Mouse (Mus musculus) embryo, embryonic 11.5 days (tissue): ENCODE results near the gene Cbl.
A peak's percentile ranks its signal among the peaks of the same experiment; 100 is the strongest.

Experiments used
- DNase-seq: peaks from one replicate; pipeline ENCODE4 v3.0.0-alpha.2; 2012; ENCODE audit warnings: low read depth, low spot score

Gene Cbl

DNA sequence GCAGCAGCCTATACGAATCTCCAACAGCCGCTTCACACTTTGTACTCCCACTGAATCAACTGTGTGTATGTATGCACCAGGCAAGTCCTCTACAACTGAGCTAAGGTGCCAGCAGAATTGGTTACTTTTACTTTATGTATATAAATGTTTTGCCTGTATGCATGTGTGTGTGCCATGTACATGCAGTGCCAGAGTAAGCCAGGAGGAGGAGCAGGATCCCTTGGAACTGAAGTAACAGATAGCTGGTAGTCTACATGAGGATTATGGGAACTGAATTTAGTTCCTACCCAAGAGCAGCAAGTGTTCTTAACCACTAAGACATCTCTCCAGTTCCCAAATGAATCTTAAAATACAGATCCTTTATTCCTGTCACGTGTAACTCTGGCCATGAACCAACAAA is 51.6 kb downstream of the Cbl start:
- DNase-seq = no peak

DNA sequence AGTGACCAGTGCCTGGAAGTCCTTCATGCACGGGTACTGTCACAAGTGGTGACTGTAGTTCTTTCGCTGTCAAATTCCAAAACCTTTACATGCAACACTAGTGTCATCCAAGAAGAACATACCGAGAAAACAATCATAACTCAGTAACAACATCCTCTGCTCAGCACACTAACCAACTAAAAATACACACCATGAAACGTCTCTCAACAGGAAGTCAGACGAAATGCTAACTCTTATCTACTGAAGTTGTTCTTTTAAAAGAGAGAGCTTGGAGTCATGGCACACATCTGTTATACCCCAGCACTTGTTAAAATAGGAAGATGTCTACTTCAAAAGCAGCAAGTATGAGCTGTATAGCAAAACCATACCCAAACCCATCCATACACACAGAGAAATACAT is 52.3 kb downstream of the Cbl start:
- DNase-seq = no peak

- no peak for DNase-seq
Measured at GRCm38 (mm10) chr9:44178811-44179210, 55.0 kb downstream of the Cbl start.

GRCm38 (mm10) chr9:44178389-44178788 is 55.5 kb downstream of the Cbl start:
- peak; percentile 5 for DNase-seq

DNA sequence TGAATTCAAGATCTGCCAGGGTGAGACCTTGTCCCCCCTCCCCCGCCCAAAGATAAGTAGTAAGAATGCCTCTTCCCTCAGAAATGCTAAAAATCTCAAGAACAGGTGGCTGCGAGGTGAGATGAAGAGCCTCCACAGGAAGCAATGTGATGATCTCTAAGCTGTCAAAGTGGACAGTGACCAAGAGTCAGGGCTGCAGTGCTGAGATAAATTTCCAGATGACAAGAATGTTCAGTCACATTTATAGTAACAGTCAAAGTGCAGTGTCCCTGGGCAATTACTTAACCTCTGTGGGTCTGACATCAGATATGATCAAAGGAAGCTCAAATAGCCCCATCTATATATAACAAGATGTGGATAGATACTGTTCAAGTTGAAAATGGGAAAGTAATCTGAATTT is 56.4 kb downstream of the Cbl start:
- no peak for DNase-seq

DNA sequence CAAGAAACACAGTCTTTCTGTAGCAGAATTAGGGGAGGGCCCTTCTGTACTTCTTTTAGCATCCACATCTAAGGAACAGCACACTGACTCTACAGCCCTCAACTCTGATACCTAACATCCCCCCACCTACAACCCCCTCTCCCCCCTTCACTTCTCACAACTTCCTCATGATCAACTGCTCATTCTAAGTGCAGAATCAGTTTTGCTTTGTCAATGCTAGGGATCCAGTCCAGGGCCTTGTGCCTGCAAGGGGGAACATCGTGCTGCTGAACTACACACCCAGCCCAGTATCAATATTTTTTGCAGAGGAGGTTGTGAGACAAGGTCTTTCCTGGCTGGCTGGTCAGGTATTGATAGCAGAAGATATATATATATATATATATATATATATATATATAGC is 57.9 kb downstream of the Cbl start:
- DNase-seq = no peak

- no peak for DNase-seq
Measured at GRCm38 (mm10) chr9:44175556-44175955, 58.3 kb downstream of the Cbl start.

- no peak for DNase-seq
Measured at GRCm38 (mm10) chr9:44170691-44171151, 63.1 kb downstream of the Cbl start.

DNA sequence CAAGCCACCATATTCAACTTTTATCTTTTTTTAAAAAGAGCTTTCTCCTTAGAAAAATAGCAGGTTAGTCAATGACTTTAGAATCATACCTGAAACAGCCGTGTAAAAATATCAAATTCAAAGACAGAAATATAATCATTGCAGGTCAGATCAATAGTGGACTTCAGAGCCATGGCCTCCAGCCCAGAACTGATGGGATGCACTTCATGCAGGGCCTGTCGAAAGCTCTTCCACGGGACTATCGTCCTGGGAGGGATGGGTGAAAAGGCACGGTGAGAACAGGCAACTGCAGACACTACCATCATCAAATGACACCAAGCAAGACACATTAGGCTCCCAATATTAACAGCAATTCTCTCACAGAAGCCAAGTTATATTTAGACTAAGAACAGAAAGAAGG is 64.9 kb downstream of the Cbl start:
- no peak for DNase-seq

DNA sequence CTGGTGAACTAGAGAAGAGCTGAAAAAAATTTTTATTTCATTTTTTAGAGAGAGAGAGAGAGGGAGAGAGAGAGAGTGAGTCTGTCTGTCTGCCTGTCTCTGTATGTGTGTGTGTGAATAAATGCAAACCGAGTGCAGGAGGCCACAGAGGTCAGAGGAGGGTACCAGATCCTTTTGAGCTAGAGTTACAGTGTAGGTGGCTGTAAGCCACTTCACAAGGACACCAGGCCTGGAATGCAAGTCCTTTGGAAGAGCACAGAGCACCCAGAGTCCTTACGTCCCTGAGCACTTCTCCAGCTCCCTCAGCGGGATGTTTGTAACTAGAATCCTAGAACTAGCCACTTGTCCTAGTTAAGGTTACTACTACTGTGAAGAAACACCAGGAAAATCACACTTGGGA is 74.0 kb downstream of the Cbl start:
- no peak for DNase-seq

DNA sequence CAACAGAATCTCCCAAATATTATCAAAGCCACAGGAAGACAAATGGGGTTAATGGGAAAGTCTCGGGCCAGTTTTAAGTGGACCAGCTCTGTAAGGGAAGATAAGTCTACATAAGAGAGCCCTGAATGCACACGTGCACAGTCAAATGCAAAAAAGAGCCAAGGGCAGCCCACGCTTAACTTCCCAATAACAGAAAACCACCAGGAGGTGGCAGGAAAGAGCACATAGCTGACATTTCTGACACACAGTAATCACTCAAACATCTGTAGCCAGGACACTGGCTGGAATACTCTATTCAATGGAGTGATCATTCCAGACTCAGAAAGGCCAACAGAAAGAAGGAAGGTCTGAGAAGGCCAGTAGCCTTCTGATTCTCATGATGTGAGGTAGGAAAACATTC is 86.6 kb downstream of the Cbl start:
- no peak for DNase-seq

DNA sequence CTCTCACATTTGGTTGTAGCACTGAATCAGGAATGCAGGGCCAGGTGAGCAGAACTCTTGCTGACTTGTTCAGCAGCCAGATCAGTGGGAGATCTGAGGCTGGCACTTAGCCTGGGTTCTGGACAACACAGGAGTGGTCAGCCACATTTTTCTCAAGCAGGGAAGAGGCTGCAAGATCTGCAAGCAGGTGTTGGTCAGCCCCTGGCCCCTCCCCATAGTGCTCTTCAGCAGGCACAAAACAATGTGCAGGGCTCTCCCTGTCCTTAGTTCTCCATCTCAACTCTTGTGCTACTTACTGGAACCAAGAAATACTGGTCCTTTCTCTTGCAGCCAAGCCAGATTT is 89.2 kb downstream of the Cbl start:
- DNase-seq = no peak

DNA sequence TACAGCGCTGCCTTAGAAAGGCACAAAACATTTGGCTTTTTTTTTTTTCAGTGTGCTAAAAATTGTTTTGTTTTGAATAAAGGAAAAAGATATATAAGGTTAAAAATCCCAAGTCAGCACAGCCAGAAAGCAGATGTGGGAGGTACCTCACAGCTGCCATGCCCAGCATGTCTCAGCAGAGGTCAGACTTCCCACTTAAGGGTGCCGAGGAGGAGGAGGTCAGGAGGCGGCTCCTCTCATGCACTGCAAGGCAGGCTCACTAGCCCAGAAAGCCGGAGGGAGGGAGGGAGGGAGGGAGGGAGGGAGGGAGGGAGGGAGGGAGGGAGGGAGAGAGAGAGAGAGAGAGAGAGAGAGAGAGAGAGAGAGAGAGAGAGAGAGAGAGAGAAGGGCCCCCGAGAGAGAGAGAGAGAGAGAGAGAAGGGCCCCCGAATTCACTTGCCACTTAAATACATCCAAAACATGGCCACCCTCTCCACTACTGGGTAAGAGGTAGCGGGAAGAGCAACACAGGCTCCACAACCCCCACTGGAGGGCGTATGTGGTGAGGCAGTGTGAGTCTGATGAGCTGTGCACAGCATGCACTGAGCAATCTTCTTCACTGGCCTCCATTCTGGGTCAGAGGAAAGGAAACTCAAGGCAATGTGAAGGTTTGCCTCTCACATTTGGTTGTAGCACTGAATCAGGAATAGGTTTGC is 89.7 kb downstream of the Cbl start:
- no peak for DNase-seq

DNA sequence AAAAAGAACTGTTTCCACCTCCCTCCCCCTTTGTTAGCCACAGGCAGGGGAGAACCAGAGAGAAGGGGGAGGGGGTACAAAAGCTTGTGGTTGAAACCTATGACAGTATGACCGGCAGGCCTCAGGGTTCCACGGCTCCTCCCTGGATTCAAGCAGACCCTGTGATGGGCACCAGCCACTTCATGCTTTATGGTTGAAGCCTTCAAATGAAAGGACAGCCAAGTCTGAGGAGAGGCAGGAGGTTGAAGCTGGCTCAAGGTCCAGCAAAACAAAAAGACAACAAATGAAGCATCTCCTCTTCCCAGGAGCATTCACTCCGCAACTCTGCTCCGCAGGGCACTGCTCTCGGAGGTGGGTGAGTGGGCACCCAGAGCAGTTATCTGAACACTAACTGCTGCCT is 90.4 kb downstream of the Cbl start:
- no peak for DNase-seq

DNA sequence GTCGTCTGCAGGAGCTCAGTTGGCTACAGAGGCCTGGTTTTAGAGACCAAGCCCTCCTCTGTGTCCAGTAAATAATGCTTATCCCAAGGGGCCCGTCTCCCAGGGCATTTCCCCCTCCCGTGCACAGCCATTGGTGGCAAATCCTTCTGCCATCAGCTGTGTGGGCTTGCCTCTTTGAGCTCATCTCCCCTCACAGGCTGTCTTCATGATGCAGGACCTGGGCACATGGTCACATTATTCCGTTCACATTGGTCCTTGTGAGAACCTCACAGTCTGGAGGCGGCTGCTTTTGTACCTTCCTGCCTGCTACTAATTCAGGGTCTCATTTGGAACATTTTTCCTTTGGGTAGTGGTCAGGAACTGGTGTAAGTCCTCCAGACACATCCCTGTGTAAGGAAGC is 91.9 kb downstream of the Cbl start:
- DNase-seq = no peak

DNA sequence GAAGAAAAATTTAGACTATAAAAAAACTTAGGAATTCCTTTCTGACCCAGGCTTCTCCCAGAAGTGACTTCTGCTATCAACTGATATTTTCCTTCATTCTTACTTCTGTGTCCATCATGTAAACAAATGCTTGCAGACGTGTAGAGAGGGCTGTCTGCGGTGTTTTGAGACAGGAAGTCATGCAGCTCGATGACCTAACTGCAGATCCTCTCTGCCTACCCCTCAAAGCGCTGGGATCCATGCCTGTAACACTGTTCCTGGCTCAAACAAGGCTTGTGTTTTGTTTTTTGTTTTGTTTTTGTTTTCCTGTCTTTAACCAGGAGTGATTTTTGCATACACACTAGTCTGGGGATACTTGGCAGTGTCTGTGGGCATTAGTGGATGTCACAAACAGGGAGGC is 96.0 kb downstream of the Cbl start:
- no peak for DNase-seq

DNA sequence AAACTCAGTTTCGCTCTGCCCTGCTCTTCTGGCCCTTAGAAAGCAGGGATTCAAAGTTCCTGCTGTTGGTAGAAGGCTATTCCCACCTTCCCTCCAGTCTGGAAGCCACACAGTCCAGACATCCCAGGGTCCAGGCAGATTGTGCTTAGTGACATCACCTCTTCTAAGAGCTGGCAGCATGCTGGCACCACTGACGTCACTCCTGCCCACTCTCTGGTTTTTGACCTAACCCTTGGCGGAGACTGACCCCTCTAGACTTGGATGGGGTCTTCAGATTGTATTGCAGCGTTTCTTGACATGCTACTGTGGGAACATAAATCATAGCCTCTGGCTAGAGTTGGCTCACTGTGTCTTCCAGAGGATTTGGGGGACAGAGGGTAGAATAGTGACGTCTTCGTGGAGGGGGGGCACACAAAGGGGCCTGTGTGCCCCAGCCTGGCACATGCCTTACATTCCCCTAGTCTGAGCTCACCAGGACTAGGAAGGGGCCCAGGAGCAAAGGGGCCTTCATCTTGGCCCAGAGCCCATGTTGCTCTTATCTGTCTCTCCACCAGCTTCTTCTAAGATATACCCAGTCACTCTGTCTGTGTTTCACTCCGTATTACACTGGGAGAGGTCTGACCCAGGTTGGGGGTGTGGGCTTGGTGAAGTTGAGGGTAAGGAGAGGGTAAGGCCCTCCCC is 98.0 kb downstream of the Cbl start:
- no peak for DNase-seq

DNA sequence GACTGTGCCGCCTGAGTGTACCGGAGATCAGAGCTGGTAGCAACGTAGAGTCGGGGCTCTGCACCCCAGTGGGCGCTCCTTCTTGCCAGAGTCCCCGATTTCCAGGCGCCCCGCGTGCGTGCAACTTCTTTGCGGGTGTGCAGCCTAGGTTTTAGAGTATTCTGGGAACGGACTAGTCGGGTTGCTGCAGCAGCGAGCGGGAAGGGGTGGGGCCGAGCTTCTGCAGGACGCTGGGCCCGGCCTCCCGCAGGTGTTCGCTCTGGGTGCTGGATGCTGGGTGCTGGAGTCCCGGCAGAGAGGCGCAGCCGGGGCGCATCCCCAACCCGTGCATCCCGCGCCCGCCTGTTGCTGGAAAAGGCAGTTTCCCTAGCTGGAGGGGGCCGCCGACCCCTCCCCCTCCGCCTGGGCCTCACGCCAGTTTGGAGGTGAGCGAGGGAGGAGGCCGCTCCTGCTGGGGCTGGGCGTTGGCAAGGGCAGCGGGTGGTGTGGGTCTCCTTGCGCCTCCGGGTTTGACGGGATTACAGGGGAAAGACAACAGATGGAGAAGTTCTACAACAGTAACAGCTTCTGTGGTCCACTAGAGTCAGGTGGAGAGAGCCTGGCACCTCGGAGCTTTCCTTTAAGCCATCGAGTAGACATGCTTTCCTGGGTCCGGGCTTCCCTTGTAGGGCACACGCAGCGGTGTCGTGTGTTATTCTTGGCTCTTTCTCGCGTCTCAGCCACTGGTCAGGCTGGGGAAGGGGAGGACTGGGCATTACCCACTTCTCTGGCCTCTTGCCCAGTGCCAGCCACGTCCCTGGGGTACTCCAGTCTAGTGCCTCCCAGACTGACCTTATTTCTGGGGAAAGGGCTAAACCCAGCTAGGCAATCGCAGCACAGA is 98.8 kb downstream of the Cbl start:
- no peak for DNase-seq

DNA sequence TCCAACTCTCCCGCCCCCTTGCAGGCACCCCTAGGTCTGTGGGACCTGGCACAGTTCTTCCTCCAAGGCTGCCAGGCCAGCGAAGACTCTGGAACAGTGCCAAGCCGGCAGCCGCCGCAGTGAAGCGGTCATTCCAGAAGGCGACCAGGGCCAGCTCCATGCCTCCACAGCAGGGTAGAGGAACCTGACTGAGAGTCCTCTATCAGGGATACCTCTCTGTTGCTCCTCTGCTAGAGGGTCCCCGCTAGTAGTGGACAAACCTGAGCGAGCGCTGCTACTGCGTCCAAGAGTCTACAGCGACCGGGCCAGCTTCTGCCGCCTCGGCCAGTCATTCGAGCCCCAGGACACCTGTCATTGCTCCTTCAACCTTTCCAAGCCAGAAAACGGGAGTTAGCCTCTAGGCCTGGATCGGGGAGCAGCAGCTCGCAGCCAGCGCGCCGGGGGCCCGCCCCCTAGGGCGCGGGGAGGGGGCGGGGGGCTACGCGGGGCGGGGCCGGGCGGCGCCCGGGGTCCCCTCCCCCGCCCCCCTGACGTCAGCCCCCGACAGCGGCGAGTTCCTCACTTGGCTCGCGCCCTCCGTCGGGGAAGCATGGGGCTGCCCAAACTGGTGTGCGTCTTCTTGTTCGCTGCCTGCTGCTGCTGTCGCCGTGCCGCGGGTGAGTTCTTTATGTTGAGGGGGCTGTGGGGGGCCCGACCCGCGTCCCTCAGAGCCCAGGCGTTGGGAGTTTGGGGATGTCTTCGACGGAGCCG is 99.6 kb downstream of the Cbl start, which contains the start of gene Mcam:
Gene Mcam, plus strand, starts transcription at position 369 of the 750 bp plus-strand sequence.
- no peak for DNase-seq

GRCm38 (mm10) chr9:44133287-44133686 is 100.6 kb downstream of the Cbl start:
- DNase-seq = no peak

DNA sequence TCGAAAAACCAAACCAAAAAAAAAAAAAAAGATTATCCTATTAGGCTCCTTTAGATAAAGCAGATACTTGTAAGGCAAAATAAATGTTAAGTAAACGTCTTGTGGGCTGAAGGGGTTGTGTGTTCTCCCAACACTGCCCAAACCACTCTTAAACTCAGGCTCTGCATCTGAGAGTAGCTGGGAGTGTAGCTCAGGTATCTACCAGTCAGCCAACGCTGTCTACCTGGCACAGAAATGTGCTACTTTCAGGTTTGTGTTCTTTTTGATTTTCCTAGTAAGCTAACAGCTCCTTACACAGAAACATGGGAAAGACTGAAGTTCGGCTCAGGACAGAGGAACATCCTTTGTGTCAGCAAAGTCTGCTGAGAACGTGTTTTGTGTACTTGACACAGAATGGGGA is 101.6 kb downstream of the Cbl start:
- no peak for DNase-seq

DNA sequence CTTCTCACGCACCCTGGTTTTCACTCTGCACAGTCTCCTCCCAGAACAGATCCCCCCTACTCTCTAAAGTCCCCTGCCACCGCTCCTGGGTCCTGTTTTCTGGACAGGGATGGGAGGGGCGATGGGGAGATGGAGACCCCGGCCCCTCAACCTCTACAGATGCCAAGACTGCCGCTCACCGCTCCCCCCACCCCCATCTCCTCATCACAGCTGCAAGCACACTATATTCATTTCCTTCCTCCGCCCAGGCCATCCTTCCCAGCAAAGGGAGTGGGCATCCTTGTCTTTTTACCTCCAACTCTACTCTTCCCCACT is 102.6 kb downstream of the Cbl start:
- DNase-seq = no peak
